ENCODE assay signal across 21 mouse cellular contexts in genomic region chr2:79550432-79550831, GRCm38 (mm10).
A peak's percentile ranks its signal among the peaks of the same experiment; 100 is the strongest.
DNase-seq lines count a peak whose midpoint lies in the region; ATAC-seq lines count a peak whose summit lies in the region.
"Had no signal": no experiment of that assay in that cellular context is flagged by ENCODE, and none has a peak within 500 bp of the region (broad histone marks: within the 10 kb centered on the region; RNA-seq: fewer than 3 reads in every experiment).

No protein-coding gene starts in this region.

- no peaks in the 10 kb centered on the region for H3K9me3 ChIP-seq in midbrain, embryonic 10.5 days (replicated peaks)
- H3K9me3 ChIP-seq in forebrain, embryonic 12.5 days: no peaks in the 10 kb centered on the region
- H3K9me3 ChIP-seq: forebrain, embryonic 13.5 days; heart, embryonic 10.5 days; hindbrain, embryonic 12.5 days; megakaryocyte, embryonic 14.5 days; stomach, embryonic 15.5 days had no signal

- H3K27me3 ChIP-seq in midbrain, embryonic 10.5 days (ENCODE audit: low read depth, poor library complexity, severe bottlenecking): no peaks in the 10 kb centered on the region
- H3K27me3 ChIP-seq in forebrain, embryonic 12.5 days: no peaks in the 10 kb centered on the region
- H3K27me3 ChIP-seq: forebrain, embryonic 13.5 days; hindbrain, embryonic 12.5 days; megakaryocyte, embryonic 14.5 days; stomach, embryonic 15.5 days had no signal

- intact Hi-C loops in heart, postnatal 25 days (cut with DNase I): no loop called here

- H3K4me2 ChIP-seq in forebrain, embryonic 12.5 days: no peak overlapping the region
- H3K4me2 ChIP-seq: forebrain, embryonic 13.5 days; hindbrain, embryonic 12.5 days; stomach, embryonic 15.5 days had no signal

- peak; percentile 58 for ATAC-seq in granulocyte monocyte progenitor cell, adult 5-6 weeks (replicated peaks; ENCODE audit: poor library complexity, severe bottlenecking)
- peak; percentile 33 for ATAC-seq in megakaryocyte, adult 5-6 weeks (ENCODE audit: poor library complexity, severe bottlenecking)
- ATAC-seq in forebrain, embryonic 12.5 days (ENCODE audit: low FRiP score): no peak
- ATAC-seq: forebrain, embryonic 13.5 days; midbrain, embryonic 16.5 days had no signal

- peak; percentile 71 for DNase-seq in heart, adult 11 months
- DNase-seq in heart, postnatal 25 days (ENCODE audit: low spot score): no peak
- DNase-seq in thymus, postnatal 36 days: peak; percentile 10 to 17
- DNase-seq in midbrain, embryonic 10.5 days (ENCODE audit: low spot score): no peak
- no peak for DNase-seq in gastrocnemius, postnatal 4 days (ENCODE audit: low spot score in 2 of 2)
- DNase-seq: cerebellum, adult 2 months; gastrocnemius, postnatal 14 days; kidney, adult 8-10 months; kidney, postnatal 25 days; layer of hippocampus, adult 9-11 months; lung, postnatal 10 days; right cerebral cortex, postnatal 25 days had no signal

- WGBS in midbrain, embryonic 10.5 days: 87% methylated on average over 3 of the region's 3 CpGs
- 80% methylated on average over 3 of the region's 3 CpGs for WGBS in forebrain, embryonic 12.5 days

- no peak overlapping the region for H3K4me3 ChIP-seq in midbrain, embryonic 10.5 days
- no peak overlapping the region for H3K4me3 ChIP-seq in forebrain, embryonic 12.5 days (replicated peaks)
- H3K4me3 ChIP-seq: forebrain, embryonic 13.5 days; heart, embryonic 10.5 days; hindbrain, embryonic 12.5 days; megakaryocyte, embryonic 14.5 days; stomach, embryonic 15.5 days had no signal

- H3K4me1 ChIP-seq in midbrain, embryonic 10.5 days: no peaks in the 10 kb centered on the region
- no peaks in the 10 kb centered on the region for H3K4me1 ChIP-seq in forebrain, embryonic 12.5 days
- H3K4me1 ChIP-seq: hindbrain, embryonic 12.5 days had no signal

- H3K9ac ChIP-seq in forebrain, embryonic 12.5 days: no peak overlapping the region
- H3K9ac ChIP-seq: forebrain, embryonic 13.5 days; hindbrain, embryonic 12.5 days; stomach, embryonic 15.5 days had no signal

- no peak overlapping the region for H3K27ac ChIP-seq in midbrain, embryonic 10.5 days (replicated peaks)
- no peak overlapping the region for H3K27ac ChIP-seq in forebrain, embryonic 12.5 days
- H3K27ac ChIP-seq: forebrain, embryonic 13.5 days; heart, embryonic 10.5 days; hindbrain, embryonic 12.5 days; stomach, embryonic 15.5 days had no signal

- no peaks in the 10 kb centered on the region for H3K36me3 ChIP-seq in midbrain, embryonic 10.5 days
- no peaks in the 10 kb centered on the region for H3K36me3 ChIP-seq in forebrain, embryonic 12.5 days (replicated peaks)
- H3K36me3 ChIP-seq: heart, embryonic 10.5 days; hindbrain, embryonic 12.5 days; stomach, embryonic 15.5 days had no signal

Comparison
In these comparisons a context has a peak if more than half of its experiments do, and no peak if none do; other contexts are left out.
1. DNase-seq: peak in heart, adult 11 months (single experiment) and thymus, postnatal 36 days (2 of 2); none in heart, postnatal 25 days (single experiment), midbrain, embryonic 10.5 days (single experiment) and gastrocnemius, postnatal 4 days (0 of 2).